Mouse (Mus musculus): ENCODE data around the gene Sptbn2.
A peak's percentile ranks its signal among the peaks of the same experiment; 100 is the strongest.

The Sptbn2 gene

GRCm38 (mm10) chr19:4711098-4711600, at the start of gene Sptbn2:
TSS of gene Sptbn2 (plus strand) at chr19:4711167.
- no peak for DNase-seq

DNA sequence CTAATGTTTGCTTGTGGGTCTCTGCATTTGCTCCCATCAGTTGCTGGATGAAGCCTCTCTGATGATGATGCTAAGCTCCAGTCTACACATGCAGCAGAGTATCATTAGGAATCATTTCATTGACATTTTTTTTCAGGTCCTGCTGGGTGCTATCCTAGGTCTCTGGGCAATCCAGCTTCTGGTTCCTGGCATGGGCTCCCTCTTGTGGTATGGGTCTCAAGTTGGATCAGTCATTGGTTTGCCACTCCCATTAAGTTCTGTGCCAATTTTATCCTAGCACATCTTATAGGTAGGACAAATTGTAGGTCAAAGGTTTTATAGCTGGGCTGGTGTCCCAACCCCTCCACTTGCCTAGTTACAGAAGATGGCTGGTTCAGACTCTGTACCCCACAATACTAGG, 44.2 kb upstream of the Sptbn2 start:
- no peak for DNase-seq

DNA sequence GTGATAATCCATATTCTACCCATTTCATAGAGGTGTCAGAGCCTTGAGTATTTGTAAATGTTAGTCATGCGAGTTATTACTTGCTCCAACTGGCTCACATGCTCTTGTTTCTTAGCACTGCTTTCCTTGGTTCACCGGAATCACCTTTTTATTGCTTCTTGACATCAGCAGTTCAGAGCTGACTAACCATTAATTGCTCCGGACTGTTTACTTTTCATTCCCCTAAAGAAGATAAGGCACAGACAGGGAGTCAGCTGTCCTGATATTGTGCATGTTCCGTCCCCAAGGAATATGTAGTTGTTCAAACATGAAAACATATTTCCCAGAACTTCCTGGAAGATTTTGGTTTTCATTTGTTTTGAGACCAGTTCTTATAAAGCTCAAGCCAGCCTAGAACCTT, 40.2 kb upstream of the Sptbn2 start:
- DNase-seq = no peak

DNA sequence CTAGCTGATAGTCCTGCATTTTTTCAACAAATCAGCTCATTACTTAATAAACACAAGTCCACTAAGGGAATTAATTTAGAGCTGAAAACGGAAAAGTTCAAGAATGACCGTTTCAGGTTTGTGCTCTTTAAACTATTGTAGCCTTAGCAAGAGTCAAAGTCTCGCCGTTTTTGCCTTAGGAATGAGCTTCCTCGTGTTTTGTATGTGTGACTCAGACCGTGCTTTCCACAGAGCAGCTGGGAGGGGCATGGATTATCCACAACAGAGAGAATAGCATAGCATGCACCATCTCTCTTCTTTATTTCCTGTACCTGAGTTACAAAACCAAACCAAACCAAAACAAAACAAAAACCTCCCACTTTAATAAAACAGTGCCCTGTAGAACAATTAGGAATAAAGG, 38.6 kb upstream of the Sptbn2 start:
- DNase-seq = no peak

DNA sequence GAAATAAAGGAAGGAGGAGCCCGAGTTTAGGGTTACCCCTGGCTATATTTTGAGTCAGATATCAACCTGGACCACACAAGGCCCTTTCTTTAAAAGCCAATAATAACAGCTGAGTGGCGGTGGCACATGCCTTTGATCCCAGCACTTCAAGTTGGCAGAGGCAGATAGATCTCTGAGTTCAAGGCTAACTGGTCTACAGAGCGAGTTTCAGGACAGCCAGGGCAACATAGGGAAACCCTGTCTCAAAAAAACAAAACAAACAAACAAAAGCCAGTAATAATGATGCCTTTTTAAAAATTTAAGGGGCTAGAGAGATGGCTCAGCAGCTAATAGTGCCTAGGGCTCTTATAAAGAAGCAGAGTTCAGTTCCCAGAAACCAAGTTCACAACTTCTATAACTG, 16.6 kb upstream of the Sptbn2 start:
- DNase-seq = no peak

DNA sequence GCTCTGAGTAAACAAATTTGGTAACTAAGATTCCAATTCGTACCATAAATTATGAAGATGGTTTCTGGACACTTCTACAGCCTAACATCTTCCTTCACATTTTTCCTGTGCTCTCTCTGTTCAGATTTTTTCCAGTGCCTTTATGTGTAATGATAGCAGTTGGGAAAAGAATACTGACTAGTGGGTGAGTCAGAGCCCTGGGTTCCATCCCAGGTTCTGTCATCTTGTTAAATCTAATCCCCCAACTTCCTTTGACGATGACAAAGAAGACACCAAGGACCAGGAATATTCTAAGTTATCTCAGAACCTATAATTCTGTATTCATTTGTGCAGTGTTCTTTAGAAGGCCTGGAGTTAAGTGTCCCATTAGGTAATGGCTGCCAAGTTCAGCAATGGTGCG, 13.8 kb upstream of the Sptbn2 start:
- DNase-seq = no peak

DNA sequence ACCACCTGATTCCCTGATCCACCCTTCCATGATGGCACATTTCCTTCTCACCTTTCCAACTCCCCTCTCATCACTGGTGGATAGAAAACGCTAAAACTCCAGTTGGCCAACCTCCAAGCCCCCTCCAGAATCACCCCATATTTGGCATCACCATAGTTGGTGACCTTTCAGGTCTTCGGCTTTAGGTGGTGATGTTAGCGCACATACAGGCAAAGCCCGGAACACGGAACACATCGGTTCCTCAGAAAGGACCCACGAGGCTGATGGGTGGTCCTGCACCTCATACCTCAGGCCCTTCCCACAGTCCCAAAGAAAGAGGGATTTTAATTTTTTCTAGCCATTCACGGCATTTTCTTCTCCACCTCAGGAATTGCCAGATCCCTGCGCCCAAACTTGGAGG, 13.2 kb upstream of the Sptbn2 start:
- no peak for DNase-seq

- DNase-seq = peak; percentile 55 to 60
Observed at GRCm38 (mm10) chr19:4698205-4698677, 12.7 kb upstream of the Sptbn2 start, which contains the start of gene Gm960. TSS of gene Gm960 (minus strand) at chr19:4698668.

DNA sequence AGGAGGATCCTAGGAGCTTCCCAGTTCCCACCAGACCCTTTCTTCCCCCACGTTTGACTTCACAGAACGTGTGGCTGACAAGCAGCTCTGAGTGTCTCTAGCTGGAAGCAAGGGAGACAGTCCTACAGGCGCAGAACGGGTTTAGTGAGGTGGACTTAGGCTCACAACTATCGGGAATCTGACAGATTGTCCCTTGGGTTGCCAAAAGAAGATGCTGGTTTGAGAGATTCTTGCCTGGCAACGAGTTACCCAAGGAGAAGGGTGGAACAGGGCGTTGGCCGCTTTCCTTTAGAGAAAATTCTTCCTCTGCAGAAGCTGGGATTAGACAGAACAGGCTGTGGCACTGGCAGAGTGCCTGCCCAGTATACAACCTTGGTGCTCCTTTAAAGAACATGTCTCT, 12.1 kb upstream of the Sptbn2 start:
- DNase-seq = no peak

GRCm38 (mm10) chr19:4699821-4700220, 11.1 kb upstream of the Sptbn2 start:
- DNase-seq = no peak

GRCm38 (mm10) chr19:4700656-4701055, 10.3 kb upstream of the Sptbn2 start:
- DNase-seq = no peak

DNA sequence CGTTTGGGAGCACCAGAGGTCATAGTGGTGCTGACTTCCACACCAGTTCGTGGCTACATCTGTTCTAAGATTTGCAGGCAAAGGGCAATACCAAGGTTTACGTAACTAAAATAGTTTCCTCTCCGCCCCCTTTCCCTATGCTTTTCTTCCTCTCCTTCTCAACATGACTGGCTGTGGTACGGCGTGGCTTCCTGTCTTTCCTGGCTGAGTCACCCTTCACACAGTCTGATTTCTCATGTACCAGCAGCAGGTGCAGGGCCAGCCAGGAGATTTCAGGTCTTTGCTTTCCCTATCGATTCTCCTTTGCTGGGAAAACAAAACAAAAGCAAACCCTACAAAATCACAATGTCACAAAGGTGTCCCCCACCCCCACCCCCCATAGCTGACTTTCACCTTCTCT, 9.7 kb upstream of the Sptbn2 start:
- peak in 1 of 2 experiments; percentile 8 for DNase-seq

DNA sequence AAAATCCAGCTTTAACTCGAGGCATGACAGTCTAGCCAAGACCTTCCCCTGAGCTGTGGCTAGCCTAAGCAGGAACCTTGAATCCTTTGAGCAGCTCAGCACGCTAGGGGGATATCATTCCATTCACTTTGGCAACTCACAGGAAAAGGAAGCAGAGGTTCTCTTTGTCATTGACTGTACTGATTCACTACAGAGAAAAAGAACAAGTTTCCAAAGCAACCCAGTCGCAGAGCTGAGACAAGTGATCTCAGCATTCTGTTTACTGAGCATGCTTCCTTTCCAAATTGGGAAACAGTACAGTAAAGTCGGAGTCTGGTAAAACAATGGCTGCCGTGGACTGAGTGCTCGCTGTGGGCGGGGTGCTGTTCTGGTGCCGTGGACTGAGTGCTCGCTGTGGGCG, 2.2 kb upstream of the Sptbn2 start:
- DNase-seq = no peak

DNA sequence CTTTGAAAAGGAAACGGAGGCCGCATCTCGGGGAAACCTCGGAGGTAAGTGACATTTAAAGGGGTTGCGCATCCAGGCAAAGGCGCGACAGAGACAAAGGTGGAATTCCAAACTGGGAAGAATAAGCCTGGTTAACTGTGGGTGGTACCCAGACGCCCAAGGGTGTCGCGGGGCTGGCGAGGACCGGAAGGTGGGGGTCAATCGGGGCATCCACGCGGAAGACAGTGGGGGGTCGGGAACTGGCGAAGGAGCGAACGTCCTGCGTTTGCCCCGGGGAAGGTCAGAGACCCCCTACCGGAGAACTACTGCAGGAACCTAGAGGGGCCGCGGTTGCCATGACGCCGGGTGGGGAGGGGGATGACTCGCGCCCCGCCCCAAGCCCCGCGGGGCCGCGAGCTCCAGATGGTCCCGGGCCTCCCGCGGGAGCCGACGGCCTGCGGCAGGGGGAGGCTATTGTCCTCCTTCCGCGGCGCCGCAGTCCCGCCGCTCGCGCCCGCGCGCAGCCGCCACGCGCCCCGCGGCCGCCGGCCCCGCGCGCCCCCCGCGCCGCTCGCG, 711 bp downstream of the Sptbn2 start:
- DNase-seq = no peak

DNA sequence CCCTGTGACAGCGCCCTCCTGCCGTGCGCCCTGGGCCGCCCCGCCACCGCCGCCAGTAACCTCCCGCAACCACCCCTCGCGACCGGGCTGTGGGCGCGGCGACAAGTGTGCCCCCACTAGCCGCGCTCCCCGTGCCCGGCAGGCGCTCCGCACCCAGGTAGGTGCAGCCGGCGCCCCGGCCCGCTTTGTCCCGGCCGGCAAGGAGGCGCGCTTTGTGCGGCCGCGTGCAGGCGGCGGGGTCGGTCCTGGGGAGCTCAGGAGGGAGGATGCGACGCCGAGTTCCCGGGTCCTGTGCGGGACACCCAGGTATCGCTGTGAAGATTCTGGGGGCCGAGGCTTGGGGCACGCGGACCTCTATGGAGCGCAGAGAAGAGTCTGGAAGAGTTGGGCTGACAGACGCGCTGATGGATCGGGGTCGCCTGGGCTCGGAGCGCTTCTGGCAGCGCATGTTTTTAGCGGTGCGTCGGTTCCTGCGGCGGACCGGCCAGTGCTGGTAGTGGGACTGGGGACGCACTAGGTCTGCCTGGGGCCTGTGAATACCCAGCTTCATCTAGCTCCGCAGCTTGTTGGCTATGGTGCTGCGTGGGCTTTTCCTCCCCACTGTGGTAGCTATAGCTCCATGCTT, 1.3 kb downstream of the Sptbn2 start:
- DNase-seq = no peak

DNA sequence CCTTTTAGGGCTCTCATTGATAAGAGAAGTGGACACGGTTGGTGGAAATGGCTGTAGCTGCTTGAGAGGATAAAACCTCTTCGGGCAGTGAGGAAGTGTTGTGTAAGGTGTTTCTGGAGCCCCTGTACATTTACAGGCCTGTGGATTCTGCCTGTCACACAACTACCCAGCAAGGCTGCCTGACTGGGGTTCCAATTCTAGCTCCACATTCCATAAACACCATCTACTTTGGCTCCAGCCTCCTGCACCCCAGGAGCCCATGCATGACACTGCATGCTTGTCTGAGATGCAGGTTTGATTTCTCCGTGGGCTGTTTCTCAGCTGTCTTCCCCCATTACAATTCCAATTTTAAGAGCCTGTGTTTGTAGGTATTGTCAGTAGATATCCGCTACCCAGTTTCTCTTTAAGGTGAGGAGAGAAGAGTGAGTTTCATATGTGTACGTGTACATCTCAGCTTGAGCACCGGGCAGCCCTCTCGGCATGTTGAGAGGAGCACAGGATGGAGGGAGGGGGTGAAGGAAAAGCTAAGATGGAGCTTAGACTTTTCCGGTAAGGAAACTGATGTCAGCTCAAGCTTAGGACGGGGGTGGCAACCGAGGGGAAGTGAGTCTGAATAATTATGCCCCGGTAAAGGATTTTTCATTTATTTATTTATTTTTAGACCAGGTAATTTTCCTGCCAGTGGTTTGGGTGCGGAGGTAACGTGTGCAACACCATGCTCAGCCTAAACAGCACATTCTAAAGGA, 2.0 kb downstream of the Sptbn2 start:
- DNase-seq = no peak

DNA sequence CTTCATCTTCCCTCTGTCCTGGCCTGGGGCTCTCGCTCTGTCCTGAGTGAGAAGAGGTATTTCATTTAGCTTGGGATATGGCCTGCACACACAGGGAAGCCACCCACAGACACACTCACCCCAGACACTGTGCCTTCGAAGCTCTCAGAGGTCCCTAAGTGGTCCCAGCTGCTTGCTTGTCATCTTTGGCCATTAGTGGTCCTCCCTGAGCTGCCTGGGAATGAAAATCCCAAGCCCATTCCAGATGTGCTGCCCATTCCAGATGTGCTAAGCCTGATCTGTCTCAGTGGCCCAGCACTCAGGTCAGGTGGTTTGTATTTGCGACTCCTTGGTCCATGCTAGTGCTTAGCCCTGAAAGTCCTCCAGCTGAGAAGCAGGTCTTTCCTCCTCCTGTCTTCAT, 2.9 kb downstream of the Sptbn2 start:
- no peak for DNase-seq

- no peak for DNase-seq
Observed at GRCm38 (mm10) chr19:4716756-4717155, 5.8 kb downstream of the Sptbn2 start.

DNA sequence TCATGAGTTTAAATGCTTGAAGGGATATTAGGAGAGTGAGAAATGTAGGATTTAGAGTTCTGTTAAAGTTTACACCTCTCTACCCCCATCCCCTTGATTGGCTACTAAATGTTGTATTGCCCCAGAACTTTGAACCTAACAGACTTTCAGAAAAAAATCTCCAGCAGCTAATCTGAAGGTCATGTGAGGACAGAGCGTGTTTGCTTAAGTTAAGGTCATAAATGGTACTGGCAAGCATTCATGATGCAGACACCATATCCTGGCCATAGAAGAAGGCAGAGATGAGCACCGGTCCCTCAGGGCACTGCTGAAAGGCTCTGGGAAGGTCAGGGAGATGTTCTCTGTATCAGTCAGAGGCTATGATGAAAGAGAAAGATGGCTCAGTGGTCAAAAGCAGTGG, 6.3 kb downstream of the Sptbn2 start:
- DNase-seq = no peak

DNA sequence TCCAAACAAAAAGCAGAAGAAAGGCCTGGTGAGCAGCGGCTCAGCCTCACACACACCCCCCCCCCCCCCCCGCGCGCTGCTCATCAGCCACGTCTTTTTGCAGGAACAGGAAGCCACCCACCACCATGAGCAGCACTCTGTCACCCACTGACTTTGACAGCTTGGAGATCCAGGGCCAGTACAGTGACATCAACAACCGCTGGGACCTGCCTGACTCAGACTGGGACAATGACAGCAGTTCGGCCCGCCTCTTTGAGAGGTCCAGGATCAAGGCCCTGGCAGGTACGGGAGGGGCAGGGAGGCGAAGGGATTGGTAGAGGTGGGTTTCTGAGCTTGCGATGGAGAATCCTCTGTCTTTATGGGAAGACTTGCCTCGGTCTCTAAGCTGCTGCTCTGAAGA, 7.7 kb downstream of the Sptbn2 start:
- DNase-seq = peak in 1 of 2 experiments; percentile 29

DNA sequence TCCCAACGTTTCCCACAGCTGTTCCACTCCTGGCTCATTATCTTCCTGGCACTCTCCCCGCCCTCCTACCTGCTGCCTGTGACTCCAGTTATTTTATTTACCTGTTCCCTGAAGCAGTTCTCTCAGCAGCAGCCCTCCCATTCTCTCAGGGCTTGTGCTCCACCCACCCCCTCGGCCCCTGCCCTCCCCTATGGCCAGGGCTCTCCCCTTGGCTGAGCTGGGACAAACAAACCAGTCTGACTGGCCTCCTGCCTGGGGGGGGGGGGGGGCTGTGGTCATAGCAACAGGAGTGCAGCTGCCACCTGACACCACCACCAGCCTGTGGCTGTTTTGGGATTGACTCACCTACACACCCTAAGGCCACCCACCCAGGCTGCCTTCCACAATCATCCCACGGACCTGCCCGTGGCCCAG, 8.4 kb downstream of the Sptbn2 start:
- DNase-seq = peak; percentile 81 to 90

- peak in 1 of 2 experiments; percentile 33 for DNase-seq
Observed at GRCm38 (mm10) chr19:4720112-4720511, 9.1 kb downstream of the Sptbn2 start.

GRCm38 (mm10) chr19:4720671-4721244, 9.8 kb downstream of the Sptbn2 start:
- peak; percentile 88 to 92 for DNase-seq

- no peak for DNase-seq
Observed at GRCm38 (mm10) chr19:4729186-4729585, 18.2 kb downstream of the Sptbn2 start.

Measured in lung, adult 18-20 months (tissue).